Mouse (Mus musculus): ENCODE data around the gene Ak5. TPM values are rescaled to one million over a fixed set of nuclear protein-coding genes. Genes with fewer than 3 reads are reported as not detected.

Gene Ak5
- polyA plus RNA-seq, 2 experiments: 0.94 to 2.2 TPM

GRCm38 (mm10) chr3:152520074-152520473, 148.1 kb downstream of the Ak5 start:
- H3K9ac ChIP-seq (ENCODE audit: low read depth, low read length, severe bottlenecking): no peak overlapping the region
- 45% methylated on average over 3 of the region's 3 CpGs for WGBS
- no peak for ATAC-seq (ENCODE audit: low FRiP score, low read depth)
- H3K4me3 ChIP-seq (replicated peaks; ENCODE audit: low read length): no peak overlapping the region
- peaks cover 7% of the 10 kb centered on the region for H3K4me1 ChIP-seq (ENCODE audit: control insufficient read depth, insufficient read depth, low read length)
- H3K9me3 ChIP-seq (ENCODE audit: control insufficient read depth, low read length): no peaks in the 10 kb centered on the region
- H3K27me3 ChIP-seq (ENCODE audit: control insufficient read depth, insufficient read depth, low read length): no peaks in the 10 kb centered on the region
- DNase-seq (ENCODE audit: low spot score): no peak
- no peaks in the 10 kb centered on the region for H3K36me3 ChIP-seq (ENCODE audit: control insufficient read depth, insufficient read depth, low read length)
- H3K27ac ChIP-seq (replicated peaks; ENCODE audit: low read depth, low read length): no peak overlapping the region
- TF ChIP-seq POLR2A (IDR thresholded peaks at IDR 0.05; ENCODE audit: borderline replicate concordance, extremely low read depth, insufficient read depth, insufficient read length): no peak
- H3K4me2 ChIP-seq (replicated peaks; ENCODE audit: low read depth, low read length, severe bottlenecking): no peak overlapping the region

GRCm38 (mm10) chr3:152519556-152519955, 148.6 kb downstream of the Ak5 start:
- WGBS: 79% methylated on average over 10 of the region's 10 CpGs
- no peaks in the 10 kb centered on the region for H3K9me3 ChIP-seq (ENCODE audit: control insufficient read depth, low read length)
- H3K4me3 ChIP-seq (replicated peaks; ENCODE audit: low read length): no peak overlapping the region
- H3K27me3 ChIP-seq (ENCODE audit: control insufficient read depth, insufficient read depth, low read length): no peaks in the 10 kb centered on the region
- no peak overlapping the region for H3K9ac ChIP-seq (ENCODE audit: low read depth, low read length, severe bottlenecking)
- ATAC-seq (ENCODE audit: low FRiP score, low read depth) (no peak), DNase-seq (ENCODE audit: low spot score) (no peak)
- H3K4me1 ChIP-seq (ENCODE audit: control insufficient read depth, insufficient read depth, low read length): peaks cover 7% of the 10 kb centered on the region
- no peak overlapping the region for H3K4me2 ChIP-seq (replicated peaks; ENCODE audit: low read depth, low read length, severe bottlenecking)
- H3K27ac ChIP-seq (replicated peaks; ENCODE audit: low read depth, low read length): no peak overlapping the region
- TF ChIP-seq POLR2A (IDR thresholded peaks at IDR 0.05; ENCODE audit: borderline replicate concordance, extremely low read depth, insufficient read depth, insufficient read length): no peak
- H3K36me3 ChIP-seq (ENCODE audit: control insufficient read depth, insufficient read depth, low read length): no peaks in the 10 kb centered on the region

GRCm38 (mm10) chr3:152516569-152516968, 151.6 kb downstream of the Ak5 start:
- Histone ChIP-seq H3K27ac (replicated peaks; ENCODE audit: low read depth, low read length) (no peak overlapping the region), H3K9ac (ENCODE audit: low read depth, low read length, severe bottlenecking) (no peak overlapping the region), H3K27me3 (ENCODE audit: control insufficient read depth, insufficient read depth, low read length) (no peaks in the 10 kb centered on the region), H3K4me3 (replicated peaks; ENCODE audit: low read length) (no peak overlapping the region), H3K9me3 (ENCODE audit: control insufficient read depth, low read length) (no peaks in the 10 kb centered on the region), H3K4me2 (replicated peaks; ENCODE audit: low read depth, low read length, severe bottlenecking) (no peak overlapping the region), H3K36me3 (ENCODE audit: control insufficient read depth, insufficient read depth, low read length) (no peaks in the 10 kb centered on the region), H3K4me1 (ENCODE audit: control insufficient read depth, insufficient read depth, low read length) (no peaks in the 10 kb centered on the region)
- TF ChIP-seq POLR2A (IDR thresholded peaks at IDR 0.05; ENCODE audit: borderline replicate concordance, extremely low read depth, insufficient read depth, insufficient read length): no peak
- ATAC-seq (ENCODE audit: low FRiP score, low read depth) (no peak), DNase-seq (ENCODE audit: low spot score) (no peak)
- WGBS: 68% methylated on average over 3 of the region's 3 CpGs

- Histone ChIP-seq H3K27me3 (ENCODE audit: control insufficient read depth, insufficient read depth, low read length) (no peaks in the 10 kb centered on the region), H3K27ac (replicated peaks; ENCODE audit: low read depth, low read length) (no peak overlapping the region), H3K36me3 (ENCODE audit: control insufficient read depth, insufficient read depth, low read length) (no peaks in the 10 kb centered on the region), H3K4me3 (replicated peaks; ENCODE audit: low read length) (no peak overlapping the region), H3K4me1 (ENCODE audit: control insufficient read depth, insufficient read depth, low read length) (no peaks in the 10 kb centered on the region), H3K4me2 (replicated peaks; ENCODE audit: low read depth, low read length, severe bottlenecking) (no peak overlapping the region), H3K9ac (ENCODE audit: low read depth, low read length, severe bottlenecking) (no peak overlapping the region), H3K9me3 (ENCODE audit: control insufficient read depth, low read length) (no peaks in the 10 kb centered on the region)
- 66% methylated on average over 6 of the region's 6 CpGs for WGBS
- no peak for ATAC-seq (ENCODE audit: low FRiP score, low read depth)
- DNase-seq (ENCODE audit: low spot score): no peak
- TF ChIP-seq POLR2A (IDR thresholded peaks at IDR 0.05; ENCODE audit: borderline replicate concordance, extremely low read depth, insufficient read depth, insufficient read length): no peak
Measured at GRCm38 (mm10) chr3:152515959-152516358, 152.2 kb downstream of the Ak5 start.

DNA sequence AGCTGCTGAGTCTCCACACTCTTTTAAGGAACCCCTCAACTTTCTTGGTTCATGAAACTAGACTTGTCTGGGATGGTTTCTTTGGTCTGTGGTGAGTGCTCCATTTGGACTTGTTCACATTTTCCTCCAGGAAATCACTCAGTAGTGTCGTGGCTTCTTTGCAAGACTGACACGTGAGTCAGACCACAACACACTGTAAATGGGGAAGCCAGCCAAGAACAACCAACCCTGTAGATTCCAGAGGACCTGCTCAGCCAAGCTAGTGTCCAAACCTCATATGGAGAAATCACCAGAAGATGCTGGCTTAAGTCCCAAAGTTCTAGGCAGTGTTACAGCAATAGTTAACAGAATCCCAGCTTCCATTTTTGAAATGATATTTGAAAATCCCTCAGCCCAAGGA, 155.6 kb downstream of the Ak5 start:
- WGBS: 69% methylated on average over 2 of the region's 2 CpGs
- no peaks in the 10 kb centered on the region for H3K9me3 ChIP-seq (ENCODE audit: control insufficient read depth, low read length)
- no peak for DNase-seq (ENCODE audit: low spot score)
- H3K4me1 ChIP-seq (ENCODE audit: control insufficient read depth, insufficient read depth, low read length): no peaks in the 10 kb centered on the region
- no peak overlapping the region for H3K4me2 ChIP-seq (replicated peaks; ENCODE audit: low read depth, low read length, severe bottlenecking)
- no peak overlapping the region for H3K27ac ChIP-seq (replicated peaks; ENCODE audit: low read depth, low read length)
- no peak overlapping the region for H3K4me3 ChIP-seq (replicated peaks; ENCODE audit: low read length)
- no peak overlapping the region for H3K9ac ChIP-seq (ENCODE audit: low read depth, low read length, severe bottlenecking)
- no peaks in the 10 kb centered on the region for H3K36me3 ChIP-seq (ENCODE audit: control insufficient read depth, insufficient read depth, low read length)
- no peaks in the 10 kb centered on the region for H3K27me3 ChIP-seq (ENCODE audit: control insufficient read depth, insufficient read depth, low read length)
- TF ChIP-seq POLR2A (IDR thresholded peaks at IDR 0.05; ENCODE audit: borderline replicate concordance, extremely low read depth, insufficient read depth, insufficient read length): no peak
- ATAC-seq (ENCODE audit: low FRiP score, low read depth): no peak

DNA sequence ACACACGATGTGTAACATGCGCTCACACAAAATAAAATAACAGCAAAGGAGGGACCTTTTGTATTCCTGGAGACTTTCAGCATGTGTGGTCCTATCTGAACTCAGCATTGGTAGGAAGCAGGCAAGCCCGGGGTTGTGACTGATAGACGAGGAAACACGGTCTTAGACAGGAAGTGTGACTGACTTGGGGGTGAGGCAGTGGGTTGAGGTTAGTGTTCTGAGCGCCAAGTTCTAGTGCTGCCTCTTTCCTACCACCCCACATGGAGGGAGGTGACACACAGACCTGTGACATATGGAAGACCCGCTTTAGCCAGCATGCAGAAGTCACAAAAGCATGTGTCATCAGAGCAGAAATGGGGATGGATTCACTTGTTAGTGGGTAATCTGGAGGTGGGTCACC, 158.9 kb downstream of the Ak5 start:
- WGBS: 83% methylated on average over 7 of the region's 7 CpGs
- no peak for DNase-seq (ENCODE audit: low spot score)
- no peak for ATAC-seq (ENCODE audit: low FRiP score, low read depth)
- Histone ChIP-seq H3K4me3 (replicated peaks; ENCODE audit: low read length) (no peak overlapping the region), H3K4me1 (ENCODE audit: control insufficient read depth, insufficient read depth, low read length) (no peaks in the 10 kb centered on the region), H3K36me3 (ENCODE audit: control insufficient read depth, insufficient read depth, low read length) (no peaks in the 10 kb centered on the region), H3K27ac (replicated peaks; ENCODE audit: low read depth, low read length) (no peak overlapping the region), H3K9ac (ENCODE audit: low read depth, low read length, severe bottlenecking) (no peak overlapping the region), H3K9me3 (ENCODE audit: control insufficient read depth, low read length) (no peaks in the 10 kb centered on the region), H3K27me3 (ENCODE audit: control insufficient read depth, insufficient read depth, low read length) (no peaks in the 10 kb centered on the region), H3K4me2 (replicated peaks; ENCODE audit: low read depth, low read length, severe bottlenecking) (no peak overlapping the region)
- no peak for TF ChIP-seq POLR2A (IDR thresholded peaks at IDR 0.05; ENCODE audit: borderline replicate concordance, extremely low read depth, insufficient read depth, insufficient read length)

Measured in limb, embryonic 14.5 days (tissue).